Mouse (Mus musculus): ENCODE data around the gene Irf2bpl. TPM values are rescaled to one million over a fixed set of nuclear protein-coding genes. Genes with fewer than 3 reads are reported as not detected.

The Irf2bpl gene
- total RNA-seq (2014; rRNA removed) (6.8 and 9.3 TPM in 2 replicates), polyA plus RNA-seq (2012; rRNA removed) (10.5 and 10.8 TPM in 2 replicates)

GRCm38 (mm10) chr12:86884197-86885058 is at the start of gene Irf2bpl:
TSS of gene Irf2bpl (minus strand) at chr12:86884798.
- Histone ChIP-seq H3K4me3 (ENCODE audit: insufficient read depth, low read depth, low read length) (peak within 1 kb of the TSS; percentile 72), H3K27me3 (ENCODE audit: control insufficient read depth, insufficient read depth, low read length) (no peaks in the 10 kb centered on the region), H3K4me1 (ENCODE audit: control insufficient read depth, insufficient read depth, low read length) (peaks cover 24% of the 10 kb centered on the region), H3K27ac (replicated peaks; ENCODE audit: insufficient read depth, low read depth, low read length) (peak within 1 kb of the TSS; percentile 96), H3K79me2 (ENCODE audit: control insufficient read depth, insufficient read depth, low read length) (peaks cover 26% of the 10 kb centered on the region), H3K36me3 (ENCODE audit: control insufficient read depth, insufficient read depth, low read length) (no peaks in the 10 kb centered on the region), H3K9ac (ENCODE audit: low read depth, low read length) (peak within 1 kb of the TSS; percentile 96)
- DNase-seq (ENCODE audit: extremely low read depth, low read depth, low spot score) = peak; percentile 93
- under 1% methylated on average over 80 of the region's 82 CpGs for WGBS
- peak; percentile 96 for TF ChIP-seq POLR2A (IDR thresholded peaks at IDR 0.05; ENCODE audit: extremely low read depth, insufficient read depth, low read length)
- no peak for TF ChIP-seq CTCF (IDR thresholded peaks at IDR 0.05; ENCODE audit: low read depth, low read length)

- DNase-seq (ENCODE audit: extremely low read depth, low read depth, low spot score) = peak; percentile 38
- H3K9ac ChIP-seq (ENCODE audit: low read depth, low read length) = no peak overlapping the region
- H3K27me3 ChIP-seq (ENCODE audit: control insufficient read depth, insufficient read depth, low read length) = no peaks in the 10 kb centered on the region
- no peak overlapping the region for H3K4me3 ChIP-seq (ENCODE audit: insufficient read depth, low read depth, low read length)
- H3K36me3 ChIP-seq (ENCODE audit: control insufficient read depth, insufficient read depth, low read length) = no peaks in the 10 kb centered on the region
- H3K4me1 ChIP-seq (ENCODE audit: control insufficient read depth, insufficient read depth, low read length) = peaks cover 14% of the 10 kb centered on the region
- H3K27ac ChIP-seq (replicated peaks; ENCODE audit: insufficient read depth, low read depth, low read length) = peak overlapping the region; percentile 1; the same call in 1 of the 2 replicates
- 19% methylated on average over 6 of the region's 6 CpGs for WGBS
- H3K79me2 ChIP-seq (ENCODE audit: control insufficient read depth, insufficient read depth, low read length) = no peaks in the 10 kb centered on the region
- no peak for TF ChIP-seq POLR2A (IDR thresholded peaks at IDR 0.05; ENCODE audit: extremely low read depth, insufficient read depth, low read length)
- TF ChIP-seq CTCF (IDR thresholded peaks at IDR 0.05; ENCODE audit: low read depth, low read length) = no peak
These were observed 48.0 kb upstream of the Irf2bpl start for GRCm38 (mm10) chr12:86932575-86932952.

DNA sequence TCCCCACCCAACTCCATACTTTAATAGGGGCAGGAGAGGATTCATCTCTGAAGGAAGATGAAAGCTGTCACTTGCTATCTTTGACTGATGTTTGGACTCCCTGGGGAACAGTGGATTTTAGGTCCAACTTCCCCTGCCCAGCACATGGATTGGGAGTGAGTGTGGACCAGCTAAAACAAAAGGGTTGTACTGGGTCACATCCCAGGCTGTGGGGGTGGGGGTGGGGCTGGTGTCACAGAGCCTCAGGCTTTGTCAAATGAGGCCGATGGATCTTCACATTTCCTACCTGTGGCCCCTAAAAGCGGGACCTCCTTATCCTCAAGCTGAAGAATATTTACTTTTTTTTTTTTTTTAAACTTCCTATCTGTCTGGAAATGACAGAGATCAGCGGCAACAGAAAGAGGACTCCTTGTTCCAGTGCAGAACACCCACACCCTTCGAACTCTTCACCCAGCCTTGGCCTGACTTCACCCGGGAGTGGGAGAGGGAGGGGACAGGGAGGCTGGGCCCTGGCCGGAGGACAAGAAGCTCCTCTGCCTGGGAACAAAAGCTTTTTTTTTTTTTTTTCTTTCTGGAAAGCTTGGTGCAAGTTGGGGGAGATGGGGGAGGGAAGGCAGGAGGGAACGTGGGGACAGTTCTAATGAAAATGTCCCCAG is 47.4 kb upstream of the Irf2bpl start:
- peaks cover 14% of the 10 kb centered on the region for H3K4me1 ChIP-seq (ENCODE audit: control insufficient read depth, insufficient read depth, low read length)
- H3K27ac ChIP-seq (replicated peaks; ENCODE audit: insufficient read depth, low read depth, low read length) = peak overlapping the region; percentile 78
- 12% methylated on average over 7 of the region's 7 CpGs for WGBS
- peak; percentile 74 for DNase-seq (ENCODE audit: extremely low read depth, low read depth, low spot score)
- H3K9ac ChIP-seq (ENCODE audit: low read depth, low read length) = no peak overlapping the region
- H3K27me3 ChIP-seq (ENCODE audit: control insufficient read depth, insufficient read depth, low read length) = no peaks in the 10 kb centered on the region
- no peaks in the 10 kb centered on the region for H3K36me3 ChIP-seq (ENCODE audit: control insufficient read depth, insufficient read depth, low read length)
- H3K4me3 ChIP-seq (ENCODE audit: insufficient read depth, low read depth, low read length) = no peak overlapping the region
- no peak for TF ChIP-seq POLR2A (IDR thresholded peaks at IDR 0.05; ENCODE audit: extremely low read depth, insufficient read depth, low read length)
- no peaks in the 10 kb centered on the region for H3K79me2 ChIP-seq (ENCODE audit: control insufficient read depth, insufficient read depth, low read length)

- no peaks in the 10 kb centered on the region for H3K79me2 ChIP-seq (ENCODE audit: control insufficient read depth, insufficient read depth, low read length)
- H3K4me3 ChIP-seq (ENCODE audit: insufficient read depth, low read depth, low read length) = no peak overlapping the region
- H3K27me3 ChIP-seq (ENCODE audit: control insufficient read depth, insufficient read depth, low read length) = no peaks in the 10 kb centered on the region
- DNase-seq (ENCODE audit: extremely low read depth, low read depth, low spot score) = no peak
- H3K9ac ChIP-seq (ENCODE audit: low read depth, low read length) = no peak overlapping the region
- WGBS = 83% methylated on average over 6 of the region's 6 CpGs
- TF ChIP-seq POLR2A (IDR thresholded peaks at IDR 0.05; ENCODE audit: extremely low read depth, insufficient read depth, low read length) = no peak
- TF ChIP-seq CTCF (IDR thresholded peaks at IDR 0.05; ENCODE audit: low read depth, low read length) = no peak
- peaks cover 14% of the 10 kb centered on the region for H3K4me1 ChIP-seq (ENCODE audit: control insufficient read depth, insufficient read depth, low read length)
- H3K27ac ChIP-seq (replicated peaks; ENCODE audit: insufficient read depth, low read depth, low read length) = peak overlapping the region; percentile 78; the same call in 1 of the 2 replicates
- no peaks in the 10 kb centered on the region for H3K36me3 ChIP-seq (ENCODE audit: control insufficient read depth, insufficient read depth, low read length)
These were observed 46.5 kb upstream of the Irf2bpl start for GRCm38 (mm10) chr12:86930934-86931729.

GRCm38 (mm10) chr12:86923837-86924236 is 39.2 kb upstream of the Irf2bpl start:
- Histone ChIP-seq H3K9ac (ENCODE audit: low read depth, low read length) (no peak overlapping the region), H3K4me3 (ENCODE audit: insufficient read depth, low read depth, low read length) (no peak overlapping the region), H3K4me1 (ENCODE audit: control insufficient read depth, insufficient read depth, low read length) (peaks cover 15% of the 10 kb centered on the region), H3K27ac (replicated peaks; ENCODE audit: insufficient read depth, low read depth, low read length) (no peak overlapping the region), H3K36me3 (ENCODE audit: control insufficient read depth, insufficient read depth, low read length) (no peaks in the 10 kb centered on the region), H3K27me3 (ENCODE audit: control insufficient read depth, insufficient read depth, low read length) (no peaks in the 10 kb centered on the region), H3K79me2 (ENCODE audit: control insufficient read depth, insufficient read depth, low read length) (no peaks in the 10 kb centered on the region)
- TF ChIP-seq POLR2A (IDR thresholded peaks at IDR 0.05; ENCODE audit: extremely low read depth, insufficient read depth, low read length) (no peak), CTCF (IDR thresholded peaks at IDR 0.05; ENCODE audit: low read depth, low read length) (peak; percentile 75)
- 7% methylated on average over 5 of the region's 5 CpGs for WGBS
- peak; percentile 96 for DNase-seq (ENCODE audit: extremely low read depth, low read depth, low spot score)
